Mouse (Mus musculus) brain, adult 2 months (tissue): ENCODE data around the gene C7.

ENCODE experiments used
- DNase-seq: peaks from one replicate; pipeline ENCODE4 v3.0.0; 2011; ENCODE audit warnings: low read depth, low spot score

C7 gene

GRCm38 (mm10) chr15:5002903-5003302 is 60.6 kb downstream of the C7 start:
- peak; percentile 64 for DNase-seq

- DNase-seq = peak; percentile 18
These were observed 90.2 kb downstream of the C7 start for GRCm38 (mm10) chr15:4973355-4973754.
